Mouse (Mus musculus) cerebellum, adult 11-12 months (tissue): ENCODE results near the gene Zeb2.

Experiments
- DNase-seq: peaks from one replicate; pipeline ENCODE4 v3.0.0; 2022

Gene Zeb2

GRCm38 (mm10) chr2:44979042-44979721 is 138.0 kb downstream of the Zeb2 start:
- no peak for DNase-seq

- DNase-seq, result no peak
These were observed 139.2 kb downstream of the Zeb2 start for GRCm38 (mm10) chr2:44978038-44978437.

GRCm38 (mm10) chr2:44977556-44977955 is 139.6 kb downstream of the Zeb2 start:
- DNase-seq, result no peak

DNA sequence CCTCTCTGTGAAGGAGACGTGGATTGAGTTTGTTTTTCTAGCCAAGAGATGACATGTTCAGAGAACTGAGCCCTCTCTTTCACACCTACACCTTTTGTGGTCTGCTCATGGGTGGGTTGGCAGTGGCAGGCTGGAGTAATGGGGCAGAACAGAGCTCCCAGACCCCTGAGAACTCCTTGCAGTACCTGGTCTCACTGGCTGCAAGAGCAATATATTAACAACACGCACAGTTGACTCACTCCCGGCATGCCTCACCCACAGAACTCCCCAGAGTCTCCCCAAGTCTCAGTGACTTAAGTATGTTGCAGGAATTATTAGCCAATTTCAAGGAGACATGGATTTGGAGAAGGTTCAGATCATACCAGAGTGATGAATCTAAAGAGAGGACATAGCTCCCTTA is 140.1 kb downstream of the Zeb2 start:
- no peak for DNase-seq

DNA sequence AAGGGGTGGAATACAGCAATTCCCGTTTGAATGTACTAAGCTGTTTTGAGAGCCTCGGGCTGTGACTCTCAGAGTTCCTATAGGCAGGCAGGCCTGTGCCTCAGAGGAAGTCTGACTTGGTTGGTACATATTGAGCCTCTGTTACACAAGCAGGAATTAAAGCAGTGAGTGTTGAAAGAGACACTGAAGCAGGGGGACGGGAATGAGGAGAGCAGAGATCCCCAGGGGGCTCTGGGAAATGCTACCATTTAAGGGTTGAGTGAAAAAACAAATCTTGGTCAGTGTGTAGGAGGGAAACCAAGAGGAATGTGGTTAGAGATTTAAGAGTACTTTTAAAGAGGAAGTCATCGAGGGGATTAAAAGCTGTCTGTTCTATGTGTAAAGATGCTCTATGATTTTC is 140.7 kb downstream of the Zeb2 start:
- DNase-seq, result no peak

- no peak for DNase-seq
These were observed 143.4 kb downstream of the Zeb2 start for GRCm38 (mm10) chr2:44973828-44974227.

- no peak for DNase-seq
These were observed 147.0 kb downstream of the Zeb2 start for GRCm38 (mm10) chr2:44970087-44970646.

DNA sequence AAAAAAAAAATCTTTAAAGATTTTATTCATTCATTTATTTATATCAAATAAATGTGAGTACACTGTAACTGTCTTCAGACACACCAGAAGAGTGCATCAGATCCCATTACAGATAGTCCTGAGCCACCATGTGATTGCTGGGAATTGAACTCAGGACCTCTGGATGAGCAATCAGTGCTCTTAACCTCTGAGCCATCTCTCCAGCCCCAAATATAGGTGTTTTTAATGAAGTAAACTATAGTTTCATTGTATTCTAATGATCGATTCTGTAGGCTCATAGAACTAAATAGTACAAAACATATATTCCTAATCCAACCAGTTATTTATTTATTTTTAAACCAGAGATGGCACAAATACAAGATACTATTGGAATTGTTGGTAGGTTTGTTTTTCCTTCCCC is 147.6 kb downstream of the Zeb2 start:
- no peak for DNase-seq

- no peak for DNase-seq
These were observed 148.0 kb downstream of the Zeb2 start for GRCm38 (mm10) chr2:44969226-44969625.

GRCm38 (mm10) chr2:44965834-44966555 is 151.2 kb downstream of the Zeb2 start:
- DNase-seq, result no peak

DNA sequence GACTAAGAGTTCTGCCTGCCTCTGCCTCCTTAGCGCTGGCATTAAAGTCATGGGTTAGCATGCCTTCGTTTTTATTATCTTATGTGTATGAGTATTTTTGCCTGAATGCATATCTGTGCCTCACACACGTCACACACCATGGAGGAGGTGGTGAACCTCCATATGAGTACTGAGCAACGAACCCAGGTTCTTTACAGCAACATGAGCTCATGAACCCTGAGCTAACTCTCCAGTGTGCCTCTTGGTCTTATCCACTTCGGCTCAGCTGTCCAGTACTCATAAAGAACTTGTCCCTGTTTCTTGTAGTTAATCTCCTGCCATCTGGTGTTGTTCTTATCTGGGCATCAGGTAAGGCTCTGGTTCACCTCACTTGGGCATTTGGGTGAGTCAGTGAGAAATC is 154.6 kb downstream of the Zeb2 start:
- DNase-seq, result no peak

GRCm38 (mm10) chr2:44961192-44961591 is 156.0 kb downstream of the Zeb2 start:
- no peak for DNase-seq

- DNase-seq, result no peak
These were observed 156.6 kb downstream of the Zeb2 start for GRCm38 (mm10) chr2:44960561-44960960.

GRCm38 (mm10) chr2:44957329-44957797 is 159.8 kb downstream of the Zeb2 start:
- DNase-seq, result no peak

GRCm38 (mm10) chr2:44956232-44956631 is 161.0 kb downstream of the Zeb2 start:
- no peak for DNase-seq

- no peak for DNase-seq
These were observed 161.7 kb downstream of the Zeb2 start for GRCm38 (mm10) chr2:44955506-44955905.

GRCm38 (mm10) chr2:44954180-44954579 is 163.0 kb downstream of the Zeb2 start:
- no peak for DNase-seq

- DNase-seq, result no peak
These were observed 164.3 kb downstream of the Zeb2 start for GRCm38 (mm10) chr2:44952830-44953422.

DNA sequence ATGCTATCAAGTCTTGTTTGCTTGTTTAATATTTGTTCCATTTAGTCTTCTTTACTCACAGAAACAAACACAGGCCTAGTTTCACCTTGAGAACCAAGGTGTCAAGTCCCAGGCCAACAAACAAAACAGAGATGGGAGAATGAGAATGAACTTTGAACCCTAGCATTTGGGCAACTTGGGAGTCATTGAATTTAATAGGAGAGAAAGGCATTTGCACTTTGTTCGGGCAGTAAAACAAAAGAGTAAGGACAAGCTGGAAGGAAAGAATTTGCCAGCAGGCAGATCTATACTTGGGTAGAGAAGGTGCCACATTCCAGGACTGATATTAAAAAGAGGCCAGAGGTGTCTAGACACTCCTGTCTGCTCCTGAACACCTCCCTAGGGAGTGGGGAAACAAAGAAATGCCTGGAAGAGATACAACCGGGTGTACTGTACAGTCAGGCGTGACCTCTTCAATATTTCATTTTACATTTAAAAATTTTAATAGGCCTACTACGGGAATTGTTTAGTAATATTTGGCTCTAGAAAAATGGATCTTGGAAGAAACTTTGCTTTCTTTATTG is 165.5 kb downstream of the Zeb2 start:
- no peak for DNase-seq

DNA sequence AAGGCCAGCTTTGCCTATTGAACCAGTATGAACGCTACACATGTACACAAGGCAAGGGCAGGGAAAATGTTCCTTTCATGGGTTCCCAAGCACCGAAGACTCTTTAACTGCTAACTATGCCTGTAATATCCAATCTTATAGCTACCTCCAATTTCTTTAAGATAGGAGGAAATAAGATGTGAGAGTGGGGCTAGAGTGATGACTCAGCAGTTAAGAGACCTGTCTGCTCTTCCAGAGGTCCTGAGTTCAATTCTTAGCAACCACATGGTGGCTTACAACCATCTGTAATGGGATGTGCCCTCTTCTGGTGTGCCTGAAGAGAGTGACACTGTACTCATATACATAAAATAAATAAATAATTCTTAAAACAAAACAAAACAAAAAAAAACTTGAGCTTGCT is 172.5 kb downstream of the Zeb2 start:
- DNase-seq, result no peak
